Mouse (Mus musculus) 3134 (cell line): Measurements from ENCODE around the gene Gm13697.

Experiments used
- DNase-seq: peaks from one replicate; pipeline ENCODE4 v3.0.0-alpha.2; 2011; ENCODE audit warnings: low spot score; ENCODE audit not compliant: insufficient read length; ENCODE audit errors: extremely low read depth

The Gm13697 gene

GRCm38 (mm10) chr2:84025217-84025616 lies 40.7 kb downstream of the Gm13697 start:
- no peak for DNase-seq

- DNase-seq: no peak
These were observed 48.0 kb downstream of the Gm13697 start for GRCm38 (mm10) chr2:84032505-84032904.

GRCm38 (mm10) chr2:84035997-84036396 lies 51.5 kb downstream of the Gm13697 start:
- no peak for DNase-seq
